Mouse (Mus musculus): Measurements from ENCODE around the gene Mpzl2. TPM values are rescaled to one million over a fixed set of nuclear protein-coding genes. Genes with fewer than 3 reads are reported as not detected.
"Not testable (repeated sequence)": the region's sequence is repeated elsewhere in the genome, so short reads cannot be mapped to it uniquely, and the experiment has no call there.

Gene Mpzl2
- total RNA-seq, 1 experiment from 2014 or later, result not detected

DNA sequence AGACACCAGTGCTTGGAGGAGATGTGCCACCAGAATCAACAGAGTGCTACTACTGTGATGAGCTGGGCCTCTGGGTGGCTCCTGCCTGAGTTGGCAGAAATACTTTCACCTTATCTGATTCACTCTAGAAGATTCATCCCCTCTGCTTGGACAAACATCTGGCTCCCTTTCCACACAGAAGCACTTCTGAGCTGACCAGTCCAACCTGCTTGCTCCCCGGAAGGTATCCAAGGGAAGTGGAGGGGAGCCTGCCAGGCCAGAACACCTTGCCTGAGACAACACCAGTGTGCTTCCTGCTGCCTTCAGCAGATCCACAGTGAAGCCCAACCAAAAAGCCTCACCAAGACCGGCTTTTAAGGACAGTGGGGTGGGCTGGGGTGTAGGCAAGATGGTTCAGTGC, 15.4 kb upstream of the Mpzl2 start:
- ATAC-seq (replicated peaks; ENCODE audit: insufficient number of reproducible peaks, low FRiP score, low TSS enrichment, poor library complexity, severe bottlenecking), result no peak

DNA sequence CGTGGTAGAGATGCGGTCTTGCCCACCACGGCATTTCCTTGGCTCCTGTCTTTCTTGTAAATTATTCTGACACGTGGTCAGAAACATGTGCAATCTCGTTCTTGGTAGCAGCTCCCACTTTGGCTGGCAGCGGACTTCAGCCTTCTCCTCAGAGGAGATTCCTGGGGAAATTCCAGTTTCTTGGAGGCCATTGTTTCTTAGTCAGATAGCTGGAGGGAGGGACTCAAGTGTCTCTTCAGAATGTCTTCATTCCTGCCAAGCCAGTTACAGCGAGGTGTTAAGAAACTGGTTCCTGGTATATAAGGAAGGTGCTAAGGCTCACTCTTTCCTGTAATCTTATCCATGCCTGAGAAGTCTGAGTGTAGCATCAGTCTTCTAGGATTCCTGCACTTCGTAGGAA, 12.2 kb upstream of the Mpzl2 start:
- no peak for ATAC-seq (replicated peaks; ENCODE audit: insufficient number of reproducible peaks, low FRiP score, low TSS enrichment, poor library complexity, severe bottlenecking)

DNA sequence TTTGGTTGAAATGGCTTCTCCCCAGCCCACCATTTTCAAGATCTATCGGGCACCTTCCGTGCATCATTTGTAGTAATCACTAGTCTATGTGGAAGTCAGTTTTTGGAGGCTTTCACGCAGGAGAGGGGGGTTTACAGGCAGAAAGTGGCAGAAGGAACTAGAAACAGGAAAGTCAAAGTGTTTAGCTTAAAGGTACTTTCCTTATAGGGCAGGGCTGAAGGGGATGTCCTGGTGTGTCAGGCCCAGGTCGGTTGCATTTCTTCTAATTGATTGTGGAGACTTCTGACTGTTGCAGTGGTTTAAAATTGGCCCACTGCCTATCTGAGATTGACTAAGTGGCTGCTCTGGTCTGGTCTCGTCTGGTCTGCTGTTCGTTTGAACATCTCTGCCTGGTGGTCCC, 9.3 kb upstream of the Mpzl2 start:
- no peak for ATAC-seq (replicated peaks; ENCODE audit: insufficient number of reproducible peaks, low FRiP score, low TSS enrichment, poor library complexity, severe bottlenecking)

DNA sequence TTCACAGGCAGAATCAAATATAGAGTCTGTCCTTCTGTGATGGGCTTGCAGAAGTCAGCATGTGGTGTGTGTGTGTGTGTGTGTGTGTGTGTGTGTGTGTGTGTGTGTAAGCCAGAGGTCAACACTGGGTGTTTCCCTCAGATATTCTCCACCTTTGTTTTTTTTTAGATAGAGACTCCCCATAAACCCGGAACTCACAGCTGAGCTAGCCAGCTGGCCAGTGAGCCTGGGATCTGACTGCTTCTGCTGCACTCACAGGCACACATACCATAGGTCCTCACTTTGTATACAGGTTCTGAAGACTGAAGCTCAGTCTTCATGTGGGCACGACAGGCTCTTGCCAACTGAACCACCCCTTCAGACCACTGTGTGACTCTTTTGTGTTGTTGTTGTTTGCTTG, 7.3 kb upstream of the Mpzl2 start:
- no peak for ATAC-seq (replicated peaks; ENCODE audit: insufficient number of reproducible peaks, low FRiP score, low TSS enrichment, poor library complexity, severe bottlenecking)

DNA sequence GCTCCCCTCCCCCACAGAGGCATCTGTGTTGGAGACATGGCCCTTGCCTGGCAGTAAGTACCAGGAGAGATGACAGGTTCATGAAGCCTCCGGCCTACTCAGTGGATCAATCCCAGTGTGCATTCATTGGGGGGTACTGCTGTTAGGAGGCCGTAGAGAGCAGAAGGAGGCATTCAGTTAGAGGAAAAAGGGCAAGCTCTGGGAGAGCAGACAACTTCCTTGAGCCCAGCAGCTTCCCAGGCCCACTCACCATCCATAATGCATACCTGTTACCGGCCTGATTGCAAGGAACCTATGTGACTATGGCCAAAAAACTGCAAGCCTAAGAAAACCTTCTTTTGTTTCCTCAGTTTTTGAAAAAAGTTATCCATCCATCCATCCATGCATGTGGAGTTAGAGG, 5.1 kb upstream of the Mpzl2 start:
- no peak for ATAC-seq (replicated peaks; ENCODE audit: insufficient number of reproducible peaks, low FRiP score, low TSS enrichment, poor library complexity, severe bottlenecking)

DNA sequence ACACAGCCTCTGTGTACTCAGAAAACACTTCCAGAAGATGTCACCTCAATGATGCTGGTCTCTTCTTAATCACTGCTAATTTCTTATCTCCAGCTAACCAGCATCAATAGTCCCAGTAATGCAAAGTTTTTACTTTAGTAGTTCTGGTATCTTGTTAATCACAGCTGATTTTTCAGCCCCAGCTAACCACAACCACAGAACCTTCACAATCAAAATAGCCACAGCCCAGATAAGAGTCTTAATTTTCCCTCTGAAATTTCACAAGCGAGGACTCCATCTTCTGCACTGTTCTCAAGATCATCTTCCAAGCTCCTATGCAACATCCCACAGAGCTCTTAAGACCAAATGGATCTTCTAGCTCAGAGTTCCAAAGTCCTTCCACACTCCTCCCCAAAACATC, 1.8 kb upstream of the Mpzl2 start:
- ATAC-seq (replicated peaks; ENCODE audit: insufficient number of reproducible peaks, low FRiP score, low TSS enrichment, poor library complexity, severe bottlenecking), result not testable (repeated sequence)

DNA sequence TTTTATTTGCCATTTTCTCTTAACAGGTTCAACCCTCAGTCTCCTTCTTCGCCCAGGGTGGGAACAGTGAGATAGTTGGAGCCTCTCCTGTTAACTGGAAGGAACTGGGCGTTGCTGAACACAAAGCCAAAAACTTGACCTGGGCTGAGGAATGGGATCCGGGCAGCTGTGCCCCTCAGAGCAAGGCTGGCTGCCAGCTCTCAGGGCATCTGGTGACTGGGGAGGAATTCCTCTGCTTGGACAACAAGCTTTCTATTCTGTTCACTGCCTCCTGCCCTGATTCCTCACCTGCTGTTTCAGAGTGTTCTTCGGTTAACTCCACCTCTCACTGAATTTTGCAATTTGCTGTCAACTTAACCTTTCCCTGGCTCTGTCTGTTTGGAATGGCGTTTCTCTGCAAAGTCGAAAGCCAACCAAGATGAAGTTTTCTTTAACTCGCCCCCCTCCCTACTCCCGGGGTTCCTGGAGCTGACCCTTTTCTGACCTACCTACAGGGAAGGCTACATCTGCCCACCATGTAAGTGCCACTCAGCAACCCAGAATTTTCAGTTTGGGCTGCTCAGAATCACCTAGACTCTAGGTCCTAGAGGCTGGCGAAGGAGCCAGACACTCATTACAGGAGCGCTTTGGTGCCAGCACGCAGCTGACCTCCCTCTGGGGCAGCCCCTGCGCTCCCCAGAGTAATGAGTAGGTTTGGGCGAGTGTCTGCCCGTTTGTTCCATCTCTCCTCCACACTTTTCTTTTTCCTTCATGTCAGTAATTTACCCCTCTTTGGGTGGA, 657 bp downstream of the Mpzl2 start:
- ATAC-seq (replicated peaks; ENCODE audit: insufficient number of reproducible peaks, low FRiP score, low TSS enrichment, poor library complexity, severe bottlenecking), result no peak

DNA sequence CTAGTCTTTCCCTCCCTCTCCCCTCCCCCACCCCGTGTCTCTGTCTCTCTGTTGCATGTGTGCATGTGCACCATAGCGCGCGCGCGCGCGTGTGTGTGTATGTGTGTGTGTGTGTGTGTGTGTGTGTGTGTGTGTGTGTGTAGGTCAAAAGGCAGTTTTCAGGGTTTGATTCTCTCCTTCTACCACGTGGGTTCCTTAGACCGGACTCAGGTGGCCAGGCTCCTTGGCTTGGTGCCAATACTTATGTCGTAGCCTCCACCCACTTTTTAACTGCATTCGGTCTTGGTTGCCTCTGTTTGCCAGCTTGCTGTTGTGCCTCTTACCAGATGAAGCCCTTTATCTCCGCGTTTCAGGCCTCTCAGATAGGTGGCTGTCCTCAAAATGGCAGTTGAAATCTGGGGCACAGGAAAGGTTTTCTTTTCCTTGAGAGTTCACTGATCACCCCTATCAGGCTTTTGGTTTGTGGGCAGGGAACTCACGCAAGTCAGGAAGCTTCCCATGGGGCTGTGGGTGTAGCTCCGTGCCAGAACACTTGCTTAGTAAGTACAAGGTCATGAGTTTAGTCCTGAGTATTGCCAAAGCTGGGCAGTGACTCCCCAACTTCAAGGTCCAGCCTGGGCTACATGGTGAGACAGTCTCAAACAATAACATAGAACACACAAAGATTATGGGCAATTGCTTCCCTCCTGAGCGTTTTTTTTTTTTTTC, 1.7 kb downstream of the Mpzl2 start:
- no peak for ATAC-seq (replicated peaks; ENCODE audit: insufficient number of reproducible peaks, low FRiP score, low TSS enrichment, poor library complexity, severe bottlenecking)

DNA sequence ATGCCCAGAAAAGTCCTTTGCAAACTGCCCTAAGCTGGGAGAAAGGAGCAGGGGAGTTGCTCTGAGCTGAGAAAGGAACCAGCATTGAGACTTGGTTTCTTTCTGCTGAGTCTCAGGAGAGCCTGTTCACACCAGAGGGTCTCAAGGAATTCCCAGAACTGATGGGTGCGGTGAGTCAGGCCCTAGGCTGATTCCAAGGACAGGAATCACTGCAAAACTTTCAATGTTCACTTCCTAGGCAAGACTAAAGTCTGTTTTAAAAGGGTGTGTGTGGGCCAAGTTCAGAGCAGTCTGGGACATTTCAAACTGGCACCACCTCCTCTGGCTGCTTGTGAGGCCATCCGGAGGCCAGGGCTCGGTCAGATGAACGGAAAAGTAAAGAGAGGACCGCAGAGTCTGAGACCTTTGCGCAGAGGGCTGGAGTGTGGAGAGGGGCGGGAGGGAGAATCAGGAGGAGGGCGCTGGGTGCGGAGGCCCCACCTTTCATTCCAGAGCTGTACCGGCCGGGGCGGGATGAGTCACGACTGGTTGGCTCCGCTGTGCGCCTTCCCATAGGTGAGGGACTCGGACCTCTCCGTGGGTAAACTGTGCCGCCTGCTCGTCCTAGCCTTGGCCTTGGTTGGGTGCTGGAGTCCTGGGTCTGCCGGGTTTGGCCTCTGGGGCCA, 2.6 kb downstream of the Mpzl2 start:
- no peak for ATAC-seq (replicated peaks; ENCODE audit: insufficient number of reproducible peaks, low FRiP score, low TSS enrichment, poor library complexity, severe bottlenecking)

DNA sequence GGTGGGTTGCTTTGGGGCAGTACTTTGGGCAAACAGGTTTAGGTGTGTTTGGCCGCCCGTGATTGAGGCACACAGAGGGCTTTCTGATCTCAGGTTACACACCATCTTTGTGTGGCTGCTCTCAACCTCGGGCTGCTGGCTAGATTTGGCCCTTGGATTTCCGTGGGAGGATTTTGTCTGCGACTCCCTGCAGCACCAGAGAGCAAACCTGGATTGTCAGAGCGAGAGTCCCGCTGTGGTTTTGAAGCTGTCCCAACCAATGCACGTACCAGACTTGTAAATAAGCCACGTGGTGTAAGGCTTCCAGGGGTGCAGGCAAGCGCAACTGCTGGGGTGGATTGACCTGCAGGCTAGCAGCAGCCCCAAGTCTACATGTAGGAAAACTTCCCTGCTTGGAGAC, 3.3 kb downstream of the Mpzl2 start:
- ATAC-seq (replicated peaks; ENCODE audit: insufficient number of reproducible peaks, low FRiP score, low TSS enrichment, poor library complexity, severe bottlenecking), result no peak

DNA sequence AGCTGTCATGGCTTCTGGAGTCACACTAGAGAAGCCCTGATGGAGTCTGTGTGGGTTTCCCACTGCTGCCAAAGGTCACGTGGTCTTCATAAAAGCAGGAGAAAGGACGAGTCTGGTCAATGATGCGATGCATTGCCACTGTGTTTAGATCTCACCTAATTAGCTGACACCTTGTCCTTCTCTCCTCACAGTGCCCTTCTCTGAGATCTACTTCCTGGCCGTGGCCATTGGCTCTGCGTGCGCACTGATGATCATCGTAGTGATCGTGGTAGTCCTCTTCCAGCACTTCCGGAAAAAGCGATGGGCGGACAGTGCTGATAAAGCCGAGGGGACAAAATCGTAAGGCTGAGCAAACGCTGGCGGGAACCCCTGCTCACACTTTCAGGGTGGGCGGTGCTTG, 7.4 kb downstream of the Mpzl2 start:
- ATAC-seq (replicated peaks; ENCODE audit: insufficient number of reproducible peaks, low FRiP score, low TSS enrichment, poor library complexity, severe bottlenecking), result no peak

DNA sequence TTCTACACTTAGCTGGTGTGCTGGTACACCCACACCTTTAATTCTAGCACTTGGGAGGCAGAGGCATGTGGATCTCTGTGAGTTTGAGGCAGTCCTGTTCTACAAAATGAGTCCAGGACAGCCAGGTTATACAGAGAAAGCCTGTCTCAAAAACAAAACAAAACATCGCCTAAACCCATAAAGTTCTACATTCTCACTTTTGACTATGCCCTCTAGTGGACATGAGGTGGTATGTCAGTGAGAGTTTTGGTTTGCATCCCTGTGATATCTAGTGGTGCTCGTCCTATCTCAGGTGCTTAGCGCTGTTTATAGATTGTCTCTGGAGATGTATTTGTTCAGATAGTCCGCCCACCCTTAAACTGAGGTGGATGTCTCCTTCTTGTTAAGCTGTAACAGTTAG, 8.9 kb downstream of the Mpzl2 start:
- peak; percentile 70; the same call in 1 of the 2 replicates for ATAC-seq (replicated peaks; ENCODE audit: insufficient number of reproducible peaks, low FRiP score, low TSS enrichment, poor library complexity, severe bottlenecking)

DNA sequence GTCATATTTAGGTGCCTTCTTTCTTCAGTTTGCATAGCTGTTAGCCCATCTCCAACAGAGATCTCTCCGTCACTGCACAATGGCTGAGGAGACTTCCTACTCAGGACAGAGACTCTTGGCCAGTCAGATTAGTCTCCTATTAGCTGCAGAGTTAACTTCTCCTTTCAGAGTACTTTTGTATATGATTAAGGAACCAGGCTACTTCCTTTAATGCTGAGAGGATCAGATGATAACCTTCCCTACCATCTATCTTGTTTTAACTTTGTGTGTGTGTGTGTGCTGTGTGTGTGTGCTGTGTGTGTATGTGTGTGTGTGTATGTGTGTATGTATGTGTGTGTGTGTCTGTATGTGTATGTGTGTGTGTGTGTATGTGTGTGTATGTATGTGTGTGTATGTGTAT, 10.1 kb downstream of the Mpzl2 start:
- ATAC-seq (replicated peaks; ENCODE audit: insufficient number of reproducible peaks, low FRiP score, low TSS enrichment, poor library complexity, severe bottlenecking), result peak; percentile 91

DNA sequence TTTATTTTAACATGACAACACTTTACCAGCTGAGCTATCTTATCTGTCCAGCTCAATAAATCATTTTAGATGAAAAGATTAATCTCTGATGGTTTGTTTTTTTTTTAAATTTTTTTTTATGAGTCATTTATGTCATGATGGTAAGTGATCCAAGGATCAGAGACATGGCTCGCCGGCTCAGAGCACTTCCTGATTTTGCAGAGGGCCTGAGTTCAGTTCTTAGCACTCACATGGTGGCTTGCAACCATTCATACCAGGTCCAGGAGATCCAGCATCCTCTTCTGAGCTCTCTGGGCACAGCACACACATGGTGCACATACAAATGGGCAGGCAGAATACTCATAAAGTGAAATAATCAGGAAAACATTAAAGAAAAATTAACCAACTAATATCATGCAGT, 10.7 kb downstream of the Mpzl2 start:
- ATAC-seq (replicated peaks; ENCODE audit: insufficient number of reproducible peaks, low FRiP score, low TSS enrichment, poor library complexity, severe bottlenecking), result no peak

DNA sequence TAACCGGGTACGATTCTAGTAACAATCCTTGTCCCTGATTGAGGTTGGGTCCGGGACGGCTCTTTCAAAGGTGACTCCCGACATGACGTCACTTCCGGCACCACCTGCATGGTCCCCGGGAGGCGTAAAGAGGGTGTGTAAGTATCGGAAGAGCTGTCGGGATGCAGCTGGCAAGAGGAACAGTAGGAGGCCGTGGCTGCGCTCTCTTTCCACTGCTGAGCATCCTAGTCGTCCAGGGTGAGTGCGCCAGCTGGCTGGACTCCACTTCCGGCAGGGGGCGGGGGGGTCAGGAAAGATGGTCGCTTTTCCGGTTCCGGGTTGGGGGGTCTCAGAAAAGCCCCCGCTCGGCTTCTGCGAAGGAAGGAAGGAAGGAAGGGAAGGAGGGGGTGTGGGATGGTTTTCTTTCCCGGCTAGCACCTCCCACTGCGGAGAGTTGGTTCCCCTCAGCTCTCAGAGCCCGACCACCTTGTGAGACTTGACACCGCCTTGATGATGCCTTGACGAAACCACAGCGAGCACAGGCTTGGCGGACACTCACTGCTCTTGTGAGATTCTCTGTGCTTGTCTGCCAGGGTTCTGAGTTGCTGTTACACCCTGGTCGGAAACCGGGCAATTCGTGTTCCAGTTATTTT, 15.6 kb downstream of the Mpzl2 start, which contains the start of gene Mpzl3:
Gene Mpzl3, plus strand, starts transcription at position 105 of the 632 bp plus-strand sequence.
- ATAC-seq (replicated peaks; ENCODE audit: insufficient number of reproducible peaks, low FRiP score, low TSS enrichment, poor library complexity, severe bottlenecking), result peak; percentile 68

DNA sequence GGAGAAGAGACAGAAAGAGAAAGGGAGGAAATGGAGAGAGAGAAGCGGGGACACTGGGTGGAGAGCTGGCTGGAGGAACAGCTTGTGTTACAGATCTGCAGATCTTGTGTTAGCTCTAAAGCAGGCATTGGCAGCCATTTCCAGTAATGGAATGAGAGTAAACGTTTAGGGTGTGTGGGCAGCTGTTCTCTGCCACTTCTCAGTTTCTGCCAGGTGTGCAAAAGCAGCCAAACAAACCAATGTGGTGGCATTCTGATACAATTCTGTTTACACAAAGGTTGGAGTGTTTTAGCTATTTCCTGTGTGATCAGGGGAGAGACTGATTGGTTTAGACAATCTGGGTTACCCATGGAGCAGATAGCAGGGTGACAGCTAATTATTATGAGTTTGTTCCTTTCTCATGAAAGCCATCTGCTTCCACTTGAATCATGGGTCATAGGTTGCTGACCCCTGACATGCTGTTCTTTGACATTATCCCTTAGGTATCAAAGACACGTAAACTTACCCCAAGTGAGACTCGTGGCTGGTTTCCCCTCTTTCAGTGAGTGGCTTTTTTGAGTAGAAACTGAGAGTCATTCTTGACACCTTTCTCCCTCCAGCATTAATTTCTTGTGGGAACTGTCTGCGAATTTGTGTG, 18.8 kb downstream of the Mpzl2 start:
- no peak for ATAC-seq (replicated peaks; ENCODE audit: insufficient number of reproducible peaks, low FRiP score, low TSS enrichment, poor library complexity, severe bottlenecking)

DNA sequence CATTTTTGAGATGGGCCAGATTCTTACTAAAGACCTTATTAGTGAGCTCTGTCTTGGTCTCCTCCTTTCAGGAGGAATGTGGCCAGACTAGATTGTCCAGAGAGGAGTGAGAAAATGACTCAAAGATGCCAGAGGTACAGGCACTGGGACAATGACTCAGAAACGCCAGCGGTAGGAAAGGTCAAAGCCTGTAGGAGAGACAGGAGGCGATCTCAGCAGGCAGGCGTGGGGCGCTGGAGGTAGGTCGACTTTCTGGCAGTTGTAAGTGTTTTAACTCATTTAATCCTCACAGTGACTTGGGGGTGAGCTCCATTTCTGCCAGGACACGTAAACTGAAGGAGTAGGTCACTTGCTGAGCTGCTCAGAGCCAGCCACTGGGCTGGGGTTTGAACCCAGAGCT, 20.6 kb downstream of the Mpzl2 start:
- ATAC-seq (replicated peaks; ENCODE audit: insufficient number of reproducible peaks, low FRiP score, low TSS enrichment, poor library complexity, severe bottlenecking), result no peak

DNA sequence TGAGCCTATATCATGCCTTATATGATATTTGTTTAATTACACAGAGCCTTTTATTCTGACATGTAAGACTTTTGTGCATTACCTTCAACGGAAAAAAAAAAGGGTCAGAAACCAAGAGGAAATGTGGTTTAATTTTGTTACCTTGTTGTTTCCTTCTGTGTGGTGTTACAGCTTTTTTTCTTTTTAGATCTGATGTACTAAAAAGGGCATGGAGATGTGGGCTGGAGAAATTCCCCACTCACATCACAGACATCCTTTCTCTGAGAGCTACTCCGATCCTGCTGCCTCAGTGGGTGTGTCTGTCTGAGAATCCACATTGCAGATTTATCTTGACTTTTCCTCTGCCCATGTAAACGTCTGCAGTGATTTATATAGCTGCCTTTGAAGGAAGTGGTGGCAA, 23.1 kb downstream of the Mpzl2 start:
- no peak for ATAC-seq (replicated peaks; ENCODE audit: insufficient number of reproducible peaks, low FRiP score, low TSS enrichment, poor library complexity, severe bottlenecking)

DNA sequence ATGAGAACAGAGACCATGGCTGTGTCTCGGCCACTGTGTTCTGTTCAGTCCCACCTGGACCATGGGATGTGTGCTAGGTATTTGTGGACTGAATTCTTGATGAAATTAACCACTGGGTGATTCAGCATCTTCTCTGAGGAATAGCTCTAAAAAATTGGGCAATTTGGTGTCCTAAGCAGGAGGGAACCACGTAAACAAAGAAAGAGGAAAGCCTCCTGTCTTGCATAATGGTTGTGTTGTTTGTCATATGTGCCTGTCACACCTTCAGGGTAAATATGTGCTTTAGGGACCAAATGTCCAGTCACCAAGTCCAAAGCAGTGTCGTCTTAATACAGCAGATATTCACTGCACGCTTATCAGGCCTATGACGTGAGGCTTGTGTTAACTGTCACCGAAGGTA, 24.8 kb downstream of the Mpzl2 start:
- peak; percentile 54 for ATAC-seq (replicated peaks; ENCODE audit: insufficient number of reproducible peaks, low FRiP score, low TSS enrichment, poor library complexity, severe bottlenecking)

Measured in monocyte, adult 5-6 weeks (primary cell).